Mouse (Mus musculus): ENCODE measurements at regions not wholly inside any gene's neighbourhood (a gene's known extent, or its start where the extent isn't known, plus 50 kb on each side); places are given as distances from the start of the nearest gene placed in this dataset.
A peak's percentile ranks its signal among the peaks of the same experiment; 100 is the strongest.

DNA sequence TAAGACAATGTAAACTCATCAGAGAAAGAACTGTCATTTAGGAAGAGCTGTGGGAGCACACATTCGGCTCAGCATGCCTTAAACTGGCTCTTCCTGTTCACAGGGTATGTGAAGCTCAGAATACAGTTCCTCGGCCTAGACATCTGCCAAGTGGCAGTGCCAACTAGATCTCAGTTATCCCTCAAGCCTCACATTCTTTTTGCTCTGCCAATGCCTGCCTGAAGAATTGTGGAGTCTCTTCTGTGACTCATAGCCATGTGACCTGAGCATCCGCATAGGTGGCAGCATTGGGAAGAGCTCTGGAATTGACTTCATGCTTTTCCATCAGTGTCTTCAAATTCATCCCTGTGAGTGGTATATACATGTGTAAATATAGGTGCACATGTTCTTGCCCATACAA lies 59.7 kb downstream of the Prlhr start:
- peak in 1 of 2 experiments; percentile 8 for DNase-seq

DNA sequence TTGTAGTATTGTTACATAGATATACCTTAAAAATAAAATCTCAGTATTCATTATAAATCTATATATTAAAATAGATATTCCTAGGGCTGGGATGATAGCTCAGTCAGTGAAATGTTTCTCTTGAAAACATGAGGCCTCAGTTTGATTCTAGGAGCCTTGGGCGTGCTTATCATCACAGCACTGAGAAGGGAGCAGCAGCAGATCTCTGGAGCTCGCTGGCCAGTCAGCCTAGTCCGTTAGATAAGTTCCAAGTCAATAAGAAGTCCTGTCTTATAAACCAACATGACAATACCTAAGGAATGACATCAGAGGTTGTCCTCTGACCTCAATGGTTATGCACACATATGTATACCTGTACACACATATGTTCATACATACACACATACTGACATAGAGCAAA lies 68.7 kb downstream of the Prlhr start:
- DNase-seq: no peak

DNA sequence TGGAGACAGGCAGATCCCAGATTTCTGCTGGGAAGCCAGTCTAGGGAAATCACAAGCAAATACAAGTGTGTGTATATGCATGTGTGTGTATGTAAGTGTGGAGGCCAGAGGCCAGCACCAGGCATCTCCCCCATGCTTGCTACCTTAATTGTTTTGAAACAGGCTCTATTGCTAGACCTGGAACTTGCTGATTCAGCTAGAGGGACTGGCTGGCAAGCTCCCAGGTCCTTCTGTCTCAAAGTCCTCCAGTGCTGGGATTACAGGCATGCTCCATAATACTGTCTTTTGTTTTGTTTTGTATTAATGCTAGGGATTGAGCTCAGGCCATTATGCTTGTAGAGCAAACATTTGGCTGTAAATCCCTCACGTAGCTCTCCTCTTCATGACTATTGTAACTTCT lies 70.4 kb downstream of the Prlhr start:
- DNase-seq: no peak

DNA sequence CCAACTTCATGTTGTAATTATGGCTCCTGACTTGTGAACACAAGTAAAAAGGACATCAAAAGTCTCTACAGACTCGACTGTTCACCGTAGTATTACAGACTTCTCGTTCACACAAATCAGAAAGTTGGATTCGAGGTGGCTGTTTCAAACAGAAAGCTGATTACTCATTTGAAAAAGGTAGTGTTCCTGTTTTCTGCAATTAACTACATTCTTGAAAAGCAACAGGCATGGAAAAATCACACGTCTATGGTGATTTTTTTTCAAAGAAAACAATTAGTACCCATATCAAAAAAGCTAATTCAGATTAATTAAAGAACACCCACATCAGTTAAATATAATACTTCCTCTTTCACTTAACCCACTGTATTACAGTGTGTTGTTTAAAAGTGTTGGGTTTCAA lies 71.5 kb downstream of the Prlhr start:
- DNase-seq: no peak

DNA sequence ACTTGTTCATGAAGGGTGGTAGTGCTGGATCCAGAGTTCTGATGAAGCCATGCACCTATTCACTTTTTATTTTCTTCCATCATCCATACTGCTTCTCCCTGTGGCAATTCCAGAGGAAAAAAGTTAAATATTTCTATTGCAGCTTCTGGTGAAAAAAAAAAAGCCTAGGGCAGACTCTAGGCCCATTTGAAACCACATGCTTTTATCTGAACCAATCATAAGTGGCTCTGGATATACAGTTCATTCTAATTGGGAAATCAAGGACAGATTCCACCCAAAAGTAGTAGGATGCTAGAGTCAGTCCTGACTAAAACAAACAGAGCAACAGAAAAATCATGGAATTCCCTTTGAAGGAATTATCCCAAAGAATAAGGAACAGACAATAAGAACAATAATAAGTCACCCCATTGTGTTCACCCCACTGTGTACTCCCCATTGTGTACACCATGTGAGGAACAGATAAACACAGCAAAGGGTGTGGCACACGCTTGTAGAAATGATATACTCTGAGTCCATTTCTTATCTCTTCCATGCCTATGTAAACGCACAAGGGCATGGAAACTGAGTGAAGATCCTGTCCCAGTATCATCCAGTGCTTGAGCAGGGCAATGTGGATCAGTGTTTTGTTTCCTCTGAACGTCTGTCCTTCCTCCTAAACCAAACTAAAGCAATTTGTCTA lies 81.4 kb downstream of the Prlhr start:
- DNase-seq: no peak

DNA sequence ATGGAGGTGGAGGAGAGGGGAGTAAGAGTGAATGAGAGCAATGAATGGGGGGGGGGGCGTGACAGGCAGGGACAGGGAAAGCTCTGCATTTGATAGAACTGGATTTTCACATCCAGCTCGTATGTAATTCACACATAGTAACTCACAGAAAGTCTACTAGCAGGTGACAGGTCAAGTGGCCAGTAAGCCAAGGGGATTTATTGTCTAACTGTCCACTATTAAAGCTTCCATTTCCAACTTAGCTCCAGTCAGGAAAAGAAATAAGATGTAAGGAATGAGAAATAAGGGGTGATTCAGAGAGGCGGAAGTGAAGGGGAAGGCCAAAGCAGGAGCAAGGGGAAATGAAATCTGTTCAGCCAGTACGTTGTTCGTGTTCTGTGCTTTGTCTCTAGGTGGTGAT lies 83.4 kb downstream of the Prlhr start:
- no peak for DNase-seq

DNA sequence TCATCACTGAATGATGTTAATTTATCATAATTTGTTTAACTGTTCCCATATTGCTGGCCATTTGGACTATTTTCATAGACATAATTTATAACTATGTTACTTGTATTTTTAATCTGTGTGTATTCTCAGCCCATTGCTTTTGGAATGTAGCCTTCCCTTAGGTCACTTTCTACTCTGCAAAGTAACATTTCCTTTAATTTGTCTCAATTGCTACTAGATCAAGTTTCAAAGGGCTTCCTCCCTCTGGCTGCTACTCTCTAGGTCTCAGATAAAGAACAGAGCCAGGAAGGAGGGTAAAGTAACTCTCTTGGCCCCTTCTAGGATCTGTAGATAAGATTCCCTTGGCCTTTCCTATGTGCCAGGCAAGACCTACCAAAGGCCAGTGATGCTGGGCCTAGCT lies 85.4 kb downstream of the Prlhr start:
- no peak for DNase-seq

DNA sequence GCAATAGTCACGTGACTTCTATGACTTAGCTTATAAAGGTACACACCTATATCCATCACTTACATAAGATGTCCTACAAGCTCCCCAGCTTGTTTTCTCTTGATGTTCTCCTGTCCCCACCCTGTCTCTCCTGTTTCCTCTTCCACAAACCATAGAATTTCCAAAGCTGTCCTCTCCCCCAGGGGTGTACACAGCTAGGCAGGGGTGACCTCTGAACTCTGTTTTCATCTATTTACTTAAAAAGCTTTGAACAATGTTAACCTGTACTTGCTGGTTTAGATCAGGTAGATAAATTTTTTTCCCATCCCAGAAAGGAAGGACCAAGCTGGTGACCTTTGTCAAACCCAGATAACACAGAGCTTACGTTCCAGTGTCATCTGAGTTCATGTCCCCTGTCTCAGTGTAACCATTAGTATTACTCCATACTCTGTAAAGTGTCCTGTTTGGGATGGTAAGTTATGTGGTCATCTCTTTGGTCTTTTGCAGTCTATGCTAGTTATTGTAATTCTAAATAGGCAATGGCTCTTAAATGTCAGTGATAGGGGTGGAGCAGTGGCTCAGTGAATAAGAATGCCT lies 89.0 kb downstream of the Prlhr start:
- DNase-seq: no peak

DNA sequence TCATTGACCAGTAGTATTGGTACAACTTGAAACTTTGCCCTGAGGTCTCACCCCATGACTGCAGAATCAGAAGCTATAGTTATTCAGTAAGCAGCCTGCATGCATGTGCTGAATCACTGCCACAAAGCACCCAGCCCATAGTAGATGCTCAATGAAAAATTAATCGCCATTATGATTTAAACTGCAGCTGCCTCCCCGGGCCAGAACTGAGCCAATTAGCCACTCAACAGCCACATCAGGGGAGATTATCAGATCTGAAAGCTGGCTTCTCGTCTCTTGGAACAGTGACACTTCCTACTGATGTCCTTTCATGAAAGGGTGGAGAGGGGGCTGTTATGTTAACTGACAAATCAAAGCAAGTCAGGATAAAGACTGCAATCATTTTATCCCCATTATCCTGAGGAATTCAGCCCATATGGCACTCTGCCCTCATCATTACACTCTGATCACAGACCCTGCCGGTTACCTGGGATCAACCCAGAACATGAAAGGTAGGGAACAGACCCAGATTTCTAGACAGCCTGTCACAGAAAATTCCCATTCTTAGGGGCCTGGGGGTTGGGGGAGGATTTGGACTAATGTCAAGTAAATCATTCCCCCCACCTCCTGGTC lies 104.0 kb downstream of the Prlhr start:
- DNase-seq: no peak

DNA sequence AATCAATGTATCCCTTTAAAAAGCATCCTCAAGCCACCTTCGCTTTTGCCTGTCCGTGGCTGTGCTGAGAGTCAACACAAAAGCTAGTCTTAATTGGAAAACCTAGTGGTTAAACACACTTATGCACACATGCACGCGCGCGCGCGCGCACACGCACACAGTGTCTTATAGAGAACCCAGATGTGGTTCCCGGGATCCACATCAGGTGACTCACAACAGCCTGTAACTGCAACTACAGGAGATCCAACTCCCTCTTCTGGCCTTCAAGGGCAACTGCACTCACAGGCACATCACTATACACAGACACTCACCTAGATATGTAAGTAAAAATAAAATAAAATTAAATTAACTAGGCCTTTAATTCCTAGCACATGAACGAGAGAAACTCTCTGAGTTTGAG lies 118.4 kb upstream of the Fam204a start:
- no peak for DNase-seq

DNA sequence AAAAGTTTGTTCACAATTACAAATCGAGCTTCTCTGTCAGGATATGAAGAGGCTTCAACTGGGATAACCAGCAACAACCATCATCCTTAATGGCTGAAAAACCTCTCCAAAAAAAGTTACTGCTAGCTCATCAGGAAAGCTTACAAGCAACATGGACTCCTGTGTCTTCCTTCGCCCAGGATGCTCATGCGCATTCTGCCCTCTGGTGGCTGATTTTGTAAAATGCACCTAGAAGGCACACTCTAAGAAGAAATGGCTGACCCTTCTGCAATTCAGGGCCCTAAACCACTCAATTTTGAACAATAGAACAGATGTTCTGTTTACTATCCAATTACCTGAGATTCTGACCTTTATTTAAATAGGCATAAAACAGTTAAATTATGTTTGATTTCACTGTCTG lies 115.0 kb upstream of the Fam204a start:
- DNase-seq: peak; percentile 18 to 55

DNA sequence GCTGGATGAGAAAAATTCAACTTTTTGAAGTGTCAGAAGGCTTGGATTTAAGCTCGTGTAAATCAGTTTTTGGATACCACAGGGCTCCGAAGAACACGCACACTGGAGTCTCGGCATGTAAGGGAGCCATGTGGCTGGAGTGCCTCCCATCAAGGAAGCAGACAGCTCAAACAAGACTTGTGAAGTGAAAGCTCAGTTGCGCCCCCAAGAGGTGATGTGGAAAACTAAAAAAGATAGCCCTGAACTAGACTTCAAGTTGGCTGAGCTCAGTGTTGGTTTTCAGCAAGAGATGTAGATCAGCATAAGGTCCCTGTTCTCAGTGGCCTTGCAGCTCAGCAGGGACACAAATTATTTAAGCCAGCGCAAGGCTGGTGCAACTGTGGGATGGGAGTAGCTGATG lies 113.7 kb upstream of the Fam204a start:
- peak in 1 of 2 experiments; percentile 7 for DNase-seq

DNA sequence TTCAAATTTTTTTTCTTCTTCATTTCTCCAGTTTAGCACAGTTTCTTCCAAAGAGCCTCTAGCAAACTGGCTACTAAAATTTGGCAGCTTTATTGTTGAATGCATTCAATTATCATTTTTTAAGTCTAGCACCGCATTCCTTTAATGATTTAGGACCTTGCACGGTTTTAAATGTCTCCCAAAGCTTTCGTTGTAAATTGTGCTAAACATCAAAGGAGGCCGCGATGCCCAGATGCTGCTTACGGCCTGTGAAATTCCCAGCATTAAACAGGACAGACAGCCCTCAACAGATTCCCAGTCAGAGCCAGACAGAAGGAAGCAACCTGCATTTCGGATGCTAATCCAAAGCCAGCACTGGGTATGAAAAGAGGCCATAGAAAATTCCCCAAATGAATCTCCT lies 108.0 kb upstream of the Fam204a start:
- DNase-seq: no peak

DNA sequence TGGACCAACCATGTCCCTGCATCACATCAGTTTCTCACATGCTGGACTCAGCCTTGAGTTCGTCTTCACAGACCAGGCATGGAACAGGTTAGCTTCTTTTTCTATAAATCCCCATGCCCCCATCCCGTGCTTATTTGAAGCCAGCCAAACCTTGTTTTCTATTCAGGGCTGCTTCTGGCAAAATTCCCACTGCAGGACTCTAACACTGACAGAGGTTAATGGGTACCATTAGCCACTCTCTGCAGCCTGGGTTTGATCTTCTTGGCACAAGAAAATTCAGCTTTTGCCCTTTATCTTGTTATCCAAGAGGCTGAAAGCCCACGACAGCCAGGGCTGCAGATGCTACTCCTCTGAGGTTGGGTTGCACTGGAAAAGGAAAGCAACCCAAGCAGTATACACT lies 101.8 kb upstream of the Fam204a start:
- DNase-seq: no peak

DNA sequence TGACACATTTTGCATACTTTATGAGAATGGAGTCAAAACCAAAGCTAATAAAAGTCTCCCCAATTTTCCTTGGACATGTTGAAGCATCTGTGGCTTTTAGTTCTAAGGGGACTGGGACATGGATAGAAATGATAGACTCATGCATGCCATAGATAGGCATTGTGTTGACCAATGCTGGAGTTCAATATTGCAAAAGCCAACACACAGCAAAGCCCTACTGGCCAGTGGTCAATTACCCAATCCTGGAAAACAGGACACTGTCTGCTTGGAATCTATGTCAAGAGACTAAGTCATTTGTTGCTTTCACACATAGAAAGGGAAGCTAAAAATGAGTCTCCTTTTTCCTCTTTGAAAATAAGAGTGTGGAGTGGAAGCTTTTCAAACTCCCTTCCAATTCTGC lies 99.1 kb upstream of the Fam204a start:
- no peak for DNase-seq

DNA sequence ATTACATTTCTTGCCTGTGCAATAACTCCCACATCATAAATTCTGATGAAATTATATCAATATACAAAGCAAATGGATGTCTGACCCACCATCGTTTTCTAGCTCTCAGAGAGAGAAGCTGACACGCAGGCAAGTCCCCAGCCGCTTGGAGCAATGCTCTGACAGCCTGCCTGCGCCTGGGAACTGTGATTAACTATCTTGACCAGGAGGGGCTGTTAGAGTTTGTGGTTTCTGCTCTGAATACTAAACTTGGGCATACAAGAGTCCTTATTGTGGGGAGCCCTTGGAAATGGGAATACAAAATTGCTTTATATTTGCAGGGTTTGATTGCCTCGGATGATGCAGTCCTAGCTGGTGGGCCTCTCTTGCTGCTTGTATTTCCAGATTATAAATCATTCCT lies 98.6 kb upstream of the Fam204a start:
- no peak for DNase-seq

DNA sequence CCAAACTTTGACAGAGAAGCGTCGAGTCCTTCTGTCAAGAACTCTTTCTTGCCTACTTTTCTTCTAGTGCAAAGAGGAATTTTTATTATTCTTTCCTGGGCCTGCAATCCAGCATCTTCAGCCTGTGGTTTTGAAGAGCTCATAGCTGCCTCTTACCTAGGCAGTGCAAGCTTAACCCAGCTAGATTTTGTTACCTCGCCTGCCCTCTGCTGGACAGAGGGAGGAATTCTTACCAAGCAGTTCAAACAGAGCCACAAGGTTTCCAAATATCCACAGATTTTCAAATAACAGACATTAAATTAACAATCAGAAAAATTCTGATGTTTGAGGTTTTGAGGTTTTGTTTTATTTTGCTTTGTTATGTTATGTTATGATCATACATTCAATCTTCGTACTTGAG lies 84.1 kb upstream of the Fam204a start:
- DNase-seq: peak; percentile 65 to 80

DNA sequence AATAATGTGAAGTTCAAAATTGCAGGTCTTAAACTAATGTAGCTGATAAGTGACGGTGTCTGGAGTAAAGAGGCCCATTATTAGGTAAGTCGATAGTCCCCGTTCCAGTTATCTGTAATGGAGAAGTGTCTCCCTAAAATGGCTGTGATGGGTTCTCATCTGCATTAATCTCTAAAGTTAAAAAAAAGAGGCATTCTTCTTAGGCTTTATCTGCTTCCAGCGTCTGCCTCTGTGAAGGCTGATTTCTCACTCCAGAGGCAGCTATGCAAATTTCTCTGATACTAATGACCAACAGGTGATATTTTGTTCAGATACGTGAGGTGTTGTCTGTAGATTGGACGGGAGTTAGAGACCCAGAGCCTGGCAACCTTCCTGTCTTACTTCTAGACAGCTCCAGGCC lies 75.9 kb upstream of the Fam204a start:
- DNase-seq: no peak

DNA sequence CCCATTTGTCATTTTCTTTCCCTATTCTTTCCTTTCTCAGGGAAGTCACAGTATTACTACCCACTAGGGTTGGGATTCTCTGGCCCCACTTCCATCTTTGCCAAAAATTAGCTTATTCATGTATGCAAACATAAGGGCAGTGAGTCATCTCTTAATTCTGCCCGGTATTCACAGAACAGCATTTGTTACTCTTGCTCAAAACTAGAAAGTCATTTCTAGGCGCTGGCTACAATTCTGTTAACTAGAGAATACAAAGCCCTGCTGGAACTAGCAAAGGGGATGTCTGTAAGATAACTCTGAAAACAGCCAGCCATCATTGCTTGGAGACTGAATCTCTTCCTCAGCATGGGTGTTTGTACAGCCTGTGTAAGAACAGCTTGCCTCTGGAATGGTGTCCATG lies 74.4 kb upstream of the Fam204a start:
- no peak for DNase-seq

DNA sequence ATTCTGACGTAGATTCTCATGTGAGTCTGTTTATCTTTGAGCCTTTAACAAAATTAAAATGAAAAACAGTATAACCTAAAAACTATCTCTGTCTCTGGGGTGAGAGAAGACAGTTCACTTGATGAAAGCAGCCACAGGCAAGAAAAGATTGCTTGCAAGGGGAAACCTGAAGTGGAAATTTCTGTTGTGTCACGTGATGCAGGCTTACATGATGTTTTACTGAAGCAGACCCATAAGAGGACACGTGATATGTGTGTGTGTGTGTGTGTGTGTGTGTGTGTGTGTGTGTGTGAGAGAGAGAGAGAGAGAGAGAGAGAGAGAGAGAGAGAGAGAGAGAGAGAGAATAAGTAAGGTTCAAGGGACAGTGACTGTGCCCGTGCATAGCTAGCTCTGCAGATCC lies 63.7 kb upstream of the Fam204a start:
- DNase-seq: no peak

DNA sequence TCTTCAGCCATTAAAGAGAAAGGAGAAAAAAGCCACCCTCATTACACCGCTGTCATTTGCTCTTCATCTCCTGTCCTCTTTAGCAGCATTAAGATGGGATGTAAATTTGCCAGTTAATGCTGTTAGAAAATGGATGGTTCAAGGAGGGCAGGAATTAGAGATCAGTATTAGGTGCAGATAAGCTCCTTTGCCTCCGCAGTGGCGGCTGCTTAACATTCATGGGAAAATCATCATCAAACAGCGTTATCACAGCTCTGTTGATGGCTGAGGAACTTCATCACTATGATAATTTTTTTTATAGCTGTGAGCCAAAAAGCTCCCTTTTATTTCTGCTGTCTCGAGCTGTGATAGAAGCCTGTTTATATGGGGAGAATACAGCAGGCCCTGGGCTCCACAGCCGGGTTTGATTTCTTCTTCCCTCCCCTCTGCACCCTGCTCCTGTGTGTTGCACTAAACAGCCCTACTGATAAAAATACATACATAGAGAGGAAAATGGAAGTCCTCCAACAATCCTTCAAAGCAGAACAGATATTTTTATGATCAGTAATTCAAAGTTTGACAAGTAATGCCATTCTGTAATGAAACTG lies 60.4 kb upstream of the Fam204a start:
- DNase-seq: no peak

DNA sequence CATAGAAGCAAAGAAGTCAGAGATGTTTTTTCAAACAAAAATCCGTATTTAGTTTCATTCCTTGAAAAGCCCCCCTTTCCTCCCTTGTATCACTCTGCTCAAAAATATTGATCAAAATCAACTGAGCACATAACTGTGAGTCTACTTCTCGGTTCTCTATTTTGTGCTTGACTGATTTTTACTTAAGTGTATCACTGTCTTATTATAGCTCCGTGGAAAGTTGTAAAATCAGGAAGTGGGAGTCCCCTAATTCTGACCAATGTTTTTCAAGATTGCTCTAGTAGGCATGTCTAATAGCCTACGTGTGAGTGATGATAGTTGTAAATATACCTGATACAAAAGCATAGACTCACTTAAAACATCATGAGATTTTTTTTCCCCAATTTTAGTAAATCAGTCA lies 58.4 kb upstream of the Fam204a start:
- no peak for DNase-seq
